In the genomic region with DNA sequence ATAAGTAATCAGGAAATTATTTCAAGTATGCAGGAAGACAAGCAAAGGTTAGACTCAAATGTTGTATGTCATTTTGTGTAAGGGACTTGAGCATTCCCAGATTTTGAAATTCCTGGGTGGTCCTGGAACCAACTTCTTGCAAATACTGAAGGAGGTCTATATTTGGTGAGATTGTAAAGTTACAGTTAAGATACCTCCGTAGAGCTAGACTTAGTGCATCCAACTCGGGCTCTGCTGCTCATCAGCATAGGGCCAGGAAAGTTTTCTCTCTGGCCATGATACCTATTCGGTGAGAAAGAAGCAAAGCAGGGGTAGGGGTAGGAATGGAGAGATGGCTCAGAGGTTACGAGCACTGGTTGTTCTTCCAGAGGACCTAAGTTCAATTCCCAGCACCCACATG, we compare ENCODE assay signal across 21 mouse cellular contexts. TPM values are rescaled to one million over a fixed set of nuclear protein-coding genes. Genes with fewer than 3 reads are reported as not detected.
DNase-seq lines count a peak whose midpoint lies in the region; ATAC-seq and TF ChIP-seq lines count a peak whose summit lies in the region.
"Had no signal": no experiment of that assay in that cellular context is flagged by ENCODE, and none has a peak within 500 bp of the region (broad histone marks: within the 10 kb centered on the region; RNA-seq: fewer than 3 reads in every experiment).

No protein-coding gene starts in this region.

- no peak for TF ChIP-seq EP300 in liver, postnatal 0 days (IDR thresholded peaks at IDR 0.05; ENCODE audit: low read depth)

- peak; percentile 72 for DNase-seq in kidney, postnatal 0 days (ENCODE audit: low spot score)
- DNase-seq in kidney, postnatal 14 days, result no peak
- DNase-seq in liver, postnatal 0 days, result peak; percentile 2
- no peak for DNase-seq in liver, embryonic 11.5 days (ENCODE audit: low spot score)
- no peak for DNase-seq in frontal cortex, postnatal 10 days (ENCODE audit: low spot score in 2 of 2)
- no peak for DNase-seq in layer of hippocampus, adult 2 months (ENCODE audit: low spot score in 2 of 2)
- DNase-seq: adrenal gland, adult 2 months; adrenal gland, postnatal 10 days; adrenal gland, postnatal 25 days; cerebellum, adult 11 months; cerebellum, adult 18-20 months; cerebellum, adult 8-10 months; cerebellum, adult 9-11 months; cerebellum, postnatal 14 days; cerebellum, postnatal 36 days; embryo, embryonic 11 days had no signal

- 78% methylated on average over 4 of the region's 4 CpGs for WGBS in kidney, postnatal 0 days
- WGBS in liver, postnatal 0 days (ENCODE audit: insufficient replicate concordance), result 75% methylated on average over 4 of the region's 4 CpGs
- WGBS in liver, embryonic 11.5 days, result 88% methylated on average over 4 of the region's 4 CpGs
- 65% methylated on average over 4 of the region's 4 CpGs for WGBS in intestine, embryonic 15.5 days
- 69% methylated on average over 4 of the region's 4 CpGs for WGBS in intestine, embryonic 16.5 days

- ATAC-seq in kidney, postnatal 0 days (replicated peaks; ENCODE audit: low FRiP score, low read depth), result no peak
- ATAC-seq in liver, postnatal 0 days, result no peak
- no peak for ATAC-seq in liver, embryonic 11.5 days (replicated peaks; ENCODE audit: low FRiP score)
- ATAC-seq in intestine, embryonic 15.5 days, result peak; percentile 56; the same call in 1 of the 2 replicates
- ATAC-seq in intestine, embryonic 16.5 days, result 0 out of 2 replicates have a peak, but pooled peaks have one; percentile 18
- ATAC-seq: forebrain, embryonic 13.5 days; forebrain, embryonic 15.5 days had no signal

- H3K36me3 ChIP-seq in kidney, postnatal 0 days (ENCODE audit: insufficient read depth, low read length), result no peaks in the 10 kb centered on the region
- no peaks in the 10 kb centered on the region for H3K36me3 ChIP-seq in liver, postnatal 0 days (replicated peaks; ENCODE audit: insufficient read depth, low read length)
- no peaks in the 10 kb centered on the region for H3K36me3 ChIP-seq in liver, embryonic 11.5 days (ENCODE audit: control insufficient read depth, insufficient read depth, low read length)
- H3K36me3 ChIP-seq in intestine, embryonic 15.5 days, result no peaks in the 10 kb centered on the region
- H3K36me3 ChIP-seq in intestine, embryonic 16.5 days (ENCODE audit: control insufficient read depth, insufficient read depth, low read length), result no peaks in the 10 kb centered on the region
- H3K36me3 ChIP-seq: embryonic facial prominence, embryonic 12.5 days; forebrain, embryonic 15.5 days had no signal

- no peak overlapping the region for H3K4me2 ChIP-seq in kidney, postnatal 0 days (ENCODE audit: low read length)
- H3K4me2 ChIP-seq in liver, postnatal 0 days (ENCODE audit: low read depth, low read length), result no peak overlapping the region
- no peak overlapping the region for H3K4me2 ChIP-seq in liver, embryonic 11.5 days
- H3K4me2 ChIP-seq in intestine, embryonic 15.5 days (replicated peaks), result no peak overlapping the region
- H3K4me2 ChIP-seq in intestine, embryonic 16.5 days (ENCODE audit: low read depth, low read length), result no peak overlapping the region
- H3K4me2 ChIP-seq: embryonic facial prominence, embryonic 12.5 days; forebrain, embryonic 13.5 days; forebrain, embryonic 15.5 days had no signal

- H3K4me1 ChIP-seq in kidney, postnatal 0 days (replicated peaks; ENCODE audit: insufficient read depth, low read length), result no peaks in the 10 kb centered on the region
- H3K4me1 ChIP-seq in liver, postnatal 0 days (ENCODE audit: insufficient read depth), result no peaks in the 10 kb centered on the region
- no peaks in the 10 kb centered on the region for H3K4me1 ChIP-seq in liver, embryonic 11.5 days (replicated peaks; ENCODE audit: control insufficient read depth, insufficient read depth, low read length)
- no peaks in the 10 kb centered on the region for H3K4me1 ChIP-seq in intestine, embryonic 15.5 days (replicated peaks)
- 0 out of 2 replicates have a peak, but pooled peaks cover 2% of the 10 kb centered on the region for H3K4me1 ChIP-seq in intestine, embryonic 16.5 days (ENCODE audit: control insufficient read depth, insufficient read depth, low read length)
- H3K4me1 ChIP-seq: embryonic facial prominence, embryonic 12.5 days; forebrain, embryonic 13.5 days; forebrain, embryonic 15.5 days had no signal

- no peaks in the 10 kb centered on the region for H3K27me3 ChIP-seq in kidney, postnatal 0 days (ENCODE audit: insufficient read depth, low read length)
- H3K27me3 ChIP-seq in liver, postnatal 0 days (ENCODE audit: insufficient read depth, low read length), result no peaks in the 10 kb centered on the region
- no peaks in the 10 kb centered on the region for H3K27me3 ChIP-seq in liver, embryonic 11.5 days (replicated peaks; ENCODE audit: control insufficient read depth, insufficient read depth, low read length)
- H3K27me3 ChIP-seq in intestine, embryonic 15.5 days (replicated peaks), result no peaks in the 10 kb centered on the region
- no peaks in the 10 kb centered on the region for H3K27me3 ChIP-seq in intestine, embryonic 16.5 days (replicated peaks; ENCODE audit: control insufficient read depth, insufficient read depth, low read length)
- H3K27me3 ChIP-seq: forebrain, embryonic 13.5 days; forebrain, embryonic 15.5 days had no signal

- no peak overlapping the region for H3K9ac ChIP-seq in kidney, postnatal 0 days (ENCODE audit: low read depth, low read length)
- no peak overlapping the region for H3K9ac ChIP-seq in liver, postnatal 0 days (replicated peaks)
- H3K9ac ChIP-seq in liver, embryonic 11.5 days (ENCODE audit: low read depth, low read length), result no peak overlapping the region
- no peak overlapping the region for H3K9ac ChIP-seq in intestine, embryonic 15.5 days
- H3K9ac ChIP-seq in intestine, embryonic 16.5 days (ENCODE audit: low read depth, low read length), result no peak overlapping the region
- H3K9ac ChIP-seq: embryonic facial prominence, embryonic 12.5 days; forebrain, embryonic 13.5 days; forebrain, embryonic 15.5 days had no signal

- H3K27ac ChIP-seq in kidney, postnatal 0 days, result no peak overlapping the region
- H3K27ac ChIP-seq in liver, postnatal 0 days (ENCODE audit: low read depth), result no peak overlapping the region
- H3K27ac ChIP-seq in liver, embryonic 11.5 days (ENCODE audit: low read depth, low read length), result no peak overlapping the region
- H3K27ac ChIP-seq in intestine, embryonic 15.5 days, result peak overlapping the region; percentile 48; the same call in 1 of the 2 replicates
- H3K27ac ChIP-seq in intestine, embryonic 16.5 days (ENCODE audit: low read length), result no peak overlapping the region
- no peak overlapping the region for H3K27ac ChIP-seq in layer of hippocampus, adult 2 months
- H3K27ac ChIP-seq: embryonic facial prominence, embryonic 12.5 days; forebrain, embryonic 13.5 days; forebrain, embryonic 15.5 days had no signal

- no peaks in the 10 kb centered on the region for H3K9me3 ChIP-seq in kidney, postnatal 0 days (replicated peaks; ENCODE audit: low read length)
- no peaks in the 10 kb centered on the region for H3K9me3 ChIP-seq in liver, postnatal 0 days (ENCODE audit: low read length)
- no peaks in the 10 kb centered on the region for H3K9me3 ChIP-seq in liver, embryonic 11.5 days (ENCODE audit: control insufficient read depth, low read length)
- no peaks in the 10 kb centered on the region for H3K9me3 ChIP-seq in intestine, embryonic 15.5 days
- H3K9me3 ChIP-seq in intestine, embryonic 16.5 days (ENCODE audit: control insufficient read depth, low read length), result no peaks in the 10 kb centered on the region
- H3K9me3 ChIP-seq: embryonic facial prominence, embryonic 12.5 days; forebrain, embryonic 13.5 days; forebrain, embryonic 15.5 days had no signal

- no peak for TF ChIP-seq CTCF in kidney, postnatal 0 days (IDR thresholded peaks at IDR 0.05; ENCODE audit: low read depth)
- no peak for TF ChIP-seq CTCF in liver, postnatal 0 days (IDR thresholded peaks at IDR 0.05; ENCODE audit: low read depth)
- TF ChIP-seq CTCF in layer of hippocampus, adult 2 months (conservative IDR thresholded peaks at IDR 0.05), result no peak

- no peak overlapping the region for H3K4me3 ChIP-seq in kidney, postnatal 0 days (replicated peaks; ENCODE audit: low read depth, low read length)
- no peak overlapping the region for H3K4me3 ChIP-seq in liver, postnatal 0 days (ENCODE audit: low read depth, low read length)
- H3K4me3 ChIP-seq in liver, embryonic 11.5 days (ENCODE audit: low read depth, low read length), result no peak overlapping the region
- no peak overlapping the region for H3K4me3 ChIP-seq in intestine, embryonic 15.5 days (replicated peaks)
- H3K4me3 ChIP-seq in intestine, embryonic 16.5 days (ENCODE audit: low read length), result no peak overlapping the region
- H3K4me3 ChIP-seq in layer of hippocampus, adult 2 months, result no peak overlapping the region
- H3K4me3 ChIP-seq: embryonic facial prominence, embryonic 12.5 days; forebrain, embryonic 13.5 days; forebrain, embryonic 15.5 days had no signal

RNA-seq across cellular contexts. Expression of a gene that starts 49.4 kb away (rescaled TPM):
- polyA plus RNA-seq in kidney, postnatal 0 days (2015; fragmentation: Nextera tagmentation; extraction: Ambion mirVana), result 5.5 and 10.3 TPM in 2 replicates
- 5.5 and 5.6 TPM in 2 replicates for polyA plus RNA-seq in liver, postnatal 0 days (2015; fragmentation: Nextera tagmentation; extraction: Ambion mirVana)
- polyA plus RNA-seq in liver, embryonic 11.5 days (2014; fragmentation: Nextera tagmentation; extraction: Ambion mirVana), result 3.8 and 8.2 TPM in 2 replicates
- 7.5 and 8.4 TPM in 2 replicates for polyA plus RNA-seq in intestine, embryonic 15.5 days (2015; fragmentation: Nextera tagmentation; extraction: Ambion mirVana)
- 4.0 and 5.2 TPM in 2 replicates for polyA plus RNA-seq in intestine, embryonic 16.5 days (2015; fragmentation: Nextera tagmentation; extraction: Ambion mirVana)
- 10 to 100 TPM; 82.3 to 86.7 TPM for total RNA-seq in layer of hippocampus, adult 2 months (2021)

Comparison
In these comparisons a context has a peak if more than half of its experiments do, and no peak if none do; other contexts are left out.
1. DNase-seq: peak in kidney, postnatal 0 days (single experiment) and liver, postnatal 0 days (single experiment); none in kidney, postnatal 14 days (single experiment), liver, embryonic 11.5 days (single experiment), frontal cortex, postnatal 10 days (0 of 2) and layer of hippocampus, adult 2 months (0 of 2).
2. ATAC-seq: peak in intestine, embryonic 15.5 days (single experiment) and intestine, embryonic 16.5 days (single experiment); none in kidney, postnatal 0 days (single experiment), liver, postnatal 0 days (single experiment) and liver, embryonic 11.5 days (single experiment).